ENCODE assay signal across 33 mouse cellular contexts in the genomic region with DNA sequence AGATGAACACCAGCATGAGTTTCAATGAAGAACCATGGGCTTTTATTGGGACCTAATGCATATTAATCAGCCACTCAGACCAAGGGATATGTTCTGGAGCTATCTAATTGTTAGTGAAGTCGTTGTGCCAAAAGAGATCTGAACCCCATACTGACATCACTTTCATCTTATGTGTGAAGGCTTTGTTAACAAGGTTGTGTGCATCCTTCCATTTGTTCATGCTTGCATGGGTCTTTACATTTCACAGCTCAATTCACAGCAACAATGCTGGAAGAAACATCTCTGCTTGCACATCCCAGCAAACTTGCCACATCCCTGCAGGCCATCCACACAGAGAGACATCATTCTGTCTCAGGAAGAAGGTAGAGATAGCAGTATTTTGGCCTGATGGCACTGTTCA. TPM values are rescaled to one million over a fixed set of nuclear protein-coding genes. Genes with fewer than 3 reads are reported as not detected.
"Had no signal": no experiment of that assay in that cellular context is flagged by ENCODE, and none has a peak within 500 bp of the region (broad histone marks: within the 10 kb centered on the region; RNA-seq: fewer than 3 reads in every experiment).

No protein-coding gene starts in this region.

- H3K9ac ChIP-seq: heart, embryonic 12.5 days; hindbrain, embryonic 14.5 days; intestine, embryonic 15.5 days; limb, embryonic 12.5 days; liver, embryonic 13.5 days; liver, embryonic 15.5 days had no signal

- H3K27me3 ChIP-seq: heart, embryonic 12.5 days; intestine, embryonic 15.5 days; limb, embryonic 12.5 days; liver, embryonic 13.5 days; liver, embryonic 15.5 days had no signal

- H3K4me3 ChIP-seq: heart, adult 2 months; heart, embryonic 10.5 days; heart, embryonic 12.5 days; hindbrain, embryonic 10.5 days; intestine, embryonic 15.5 days; limb, embryonic 10.5 days; limb, embryonic 12.5 days; liver, embryonic 13.5 days; liver, embryonic 15.5 days had no signal

- H3K4me2 ChIP-seq: heart, embryonic 12.5 days; hindbrain, embryonic 14.5 days; intestine, embryonic 15.5 days; limb, embryonic 12.5 days; liver, embryonic 11.5 days; liver, embryonic 13.5 days; liver, embryonic 15.5 days had no signal

- H3K36me3 ChIP-seq: heart, embryonic 10.5 days; heart, embryonic 12.5 days; hindbrain, embryonic 10.5 days; intestine, embryonic 15.5 days; limb, embryonic 10.5 days; limb, embryonic 12.5 days; liver, embryonic 13.5 days; liver, embryonic 15.5 days had no signal

- H3K27ac ChIP-seq: heart, adult 2 months; heart, embryonic 10.5 days; hindbrain, embryonic 10.5 days; hindbrain, embryonic 14.5 days; intestine, embryonic 15.5 days; kidney, postnatal 0 days; limb, embryonic 10.5 days; limb, embryonic 12.5 days; liver, embryonic 13.5 days; liver, embryonic 15.5 days had no signal

- H3K4me1 ChIP-seq: heart, embryonic 10.5 days; heart, embryonic 12.5 days; intestine, embryonic 15.5 days; limb, embryonic 10.5 days; limb, embryonic 12.5 days; liver, embryonic 13.5 days; liver, embryonic 15.5 days had no signal

- H3K9me3 ChIP-seq: heart, embryonic 10.5 days; heart, embryonic 12.5 days; hindbrain, embryonic 10.5 days; intestine, embryonic 15.5 days; limb, embryonic 10.5 days; limb, embryonic 12.5 days; liver, embryonic 13.5 days; liver, embryonic 15.5 days had no signal

- DNase-seq: gastrocnemius, postnatal 14 days; gastrocnemius, postnatal 36 days; heart, adult 11 months; heart, adult 2 months; heart, postnatal 10 days; heart, postnatal 4 days; kidney, adult 18-20 months; kidney, adult 8-10 months; kidney, postnatal 14 days; kidney, postnatal 36 days; layer of hippocampus, adult 9-11 months; layer of hippocampus, postnatal 36 days; liver; liver, embryonic 13.5 days had no signal

- ATAC-seq: hindbrain, embryonic 16.5 days; inflammation-experienced regulatory T-cells, adult 6 months; intestine, embryonic 15.5 days; intestine, postnatal 0 days had no signal

RNA-seq across cellular contexts. Expression of a gene that starts 1.6 kb away (rescaled TPM):
- polyA plus RNA-seq: heart, adult 2 months; heart, embryonic 10.5 days; heart, embryonic 12.5 days; heart, embryonic 14.5 days; heart, embryonic 16.5 days; hindbrain, embryonic 10.5 days; hindbrain, embryonic 14.5 days; hindbrain, embryonic 16.5 days; inflammation-experienced regulatory T-cells, adult 6 months; intestine, embryonic 15.5 days; intestine, postnatal 0 days; kidney, embryonic 14.5 days; large intestine, adult 2 months; limb, embryonic 10.5 days; liver, embryonic 11.5 days; liver, embryonic 13.5 days; liver, embryonic 15.5 days had no signal

RNA-seq across cellular contexts. Expression of a gene that starts 15.8 kb away (rescaled TPM):
- polyA plus RNA-seq: gonadal fat pad, adult 2 months; heart, adult 2 months; heart, embryonic 10.5 days; heart, embryonic 12.5 days; heart, embryonic 14.5 days; heart, embryonic 16.5 days; hindbrain, embryonic 10.5 days; hindbrain, embryonic 14.5 days; hindbrain, embryonic 16.5 days; inflammation-experienced regulatory T-cells, adult 6 months; intestine, embryonic 15.5 days; intestine, postnatal 0 days; kidney, embryonic 14.5 days; kidney, postnatal 0 days; large intestine, adult 2 months; limb, embryonic 10.5 days; limb, embryonic 12.5 days; limb, embryonic 14.5 days; liver, embryonic 11.5 days; liver, embryonic 13.5 days; liver, embryonic 15.5 days had no signal

RNA-seq across cellular contexts. Expression of a gene that starts 59.9 kb away (rescaled TPM):
- polyA plus RNA-seq: gonadal fat pad, adult 2 months; heart, adult 2 months; heart, embryonic 10.5 days; heart, embryonic 12.5 days; heart, embryonic 14.5 days; heart, embryonic 16.5 days; hindbrain, embryonic 10.5 days; hindbrain, embryonic 14.5 days; hindbrain, embryonic 16.5 days; inflammation-experienced regulatory T-cells, adult 6 months; intestine, embryonic 15.5 days; intestine, postnatal 0 days; kidney, embryonic 14.5 days; large intestine, adult 2 months; limb, embryonic 10.5 days; limb, embryonic 12.5 days; limb, embryonic 14.5 days; liver, embryonic 11.5 days; liver, embryonic 13.5 days; liver, embryonic 15.5 days had no signal
